Mouse (Mus musculus): ENCODE measurements at regions not wholly inside any gene's neighbourhood (a gene's known extent, or its start where the extent isn't known, plus 50 kb on each side); places are given as distances from the start of the nearest gene placed in this dataset.

- no peak for TF ChIP-seq MAX (IDR thresholded peaks at IDR 0.05; ENCODE audit: low read depth)
- TF ChIP-seq MYOD1 (IDR thresholded peaks at IDR 0.05; ENCODE audit: control insufficient read depth in 1 of 3, insufficient read length in 2 of 3, low read depth in 2 of 3): no peak
- no peak for TF ChIP-seq POLR2A (IDR thresholded peaks at IDR 0.05; ENCODE audit: insufficient read length, low read depth)
- no peak for TF ChIP-seq USF1 (IDR thresholded peaks at IDR 0.05; ENCODE audit: low read depth)
- TF ChIP-seq E2F4 (IDR thresholded peaks at IDR 0.05; ENCODE audit: insufficient read depth): no peak
- TF ChIP-seq MYOG (IDR thresholded peaks at IDR 0.05; ENCODE audit: control insufficient read depth in 1 of 3, insufficient read depth in 1 of 3, insufficient read length in 2 of 3, low read depth in 2 of 3): no peak
- TF ChIP-seq POLR2AphosphoS2 (IDR thresholded peaks at IDR 0.05; ENCODE audit: insufficient read length, low read depth): no peak
- TF ChIP-seq SRF (IDR thresholded peaks at IDR 0.05; ENCODE audit: control insufficient read depth, insufficient read length, low read depth): no peak
- TF ChIP-seq CEBPB (IDR thresholded peaks at IDR 0.05; ENCODE audit: insufficient read depth, poor library complexity, severe bottlenecking): no peak
These were observed 357.0 kb downstream of the Setd4 start for GRCm38 (mm10) chr16:93246825-93247224.
